Mouse (Mus musculus): ENCODE measurements around the gene Cnot10. TPM values are rescaled to one million over a fixed set of nuclear protein-coding genes. Genes with fewer than 3 reads are reported as not detected.

Cnot10 gene
- polyA plus RNA-seq (2014; fragmentation: Illumina TruSeq; extraction: RNeasy Lipid Tissue Mini Kit (QIAGEN cat#74804); ENCODE audit: low read depth, low replicate concordance), result 32.7 TPM

GRCm38 (mm10) chr9:114639839-114640646, at the start of gene Cnot10:
Cnot10 (minus strand) TSS chr9:114640184.

DNA sequence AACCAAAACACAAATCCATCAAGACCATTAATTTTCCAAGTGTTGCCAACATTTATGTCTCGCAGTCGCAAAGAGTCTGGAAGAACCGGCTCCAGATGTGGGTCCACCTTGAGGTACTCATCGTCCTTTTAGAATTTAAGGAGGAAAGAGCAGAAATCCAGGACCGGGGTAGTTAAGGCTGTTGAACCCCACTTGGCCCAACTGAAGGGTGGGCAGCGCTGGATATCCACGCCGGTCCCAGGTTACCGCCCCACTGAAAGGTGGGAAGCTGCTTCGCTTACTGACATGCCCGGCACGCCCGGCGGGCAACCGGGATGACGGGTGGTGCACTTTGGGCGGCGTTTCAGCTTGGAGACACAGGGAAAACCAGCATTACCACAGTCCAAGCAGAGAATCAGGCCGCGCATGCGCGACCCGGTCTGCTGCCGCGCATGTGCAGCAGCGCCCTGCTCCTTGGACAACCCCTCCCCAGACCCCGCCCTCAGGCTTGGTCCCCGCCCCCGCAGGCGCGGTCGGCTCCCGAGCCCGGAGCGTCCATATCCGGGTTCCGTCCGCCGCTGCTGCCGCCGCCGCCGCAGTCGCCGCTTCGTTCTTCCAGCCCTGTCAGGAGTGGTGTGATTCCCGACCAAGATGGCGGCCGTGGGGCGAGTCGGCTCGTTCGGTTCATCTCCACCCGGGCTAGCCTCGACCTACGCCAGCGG, 48.4 kb upstream of the Cnot10 start, which contains the start of gene Dync1li1:
Gene Dync1li1, plus strand, starts transcription at position 539 of the 701 bp plus-strand sequence.

DNA sequence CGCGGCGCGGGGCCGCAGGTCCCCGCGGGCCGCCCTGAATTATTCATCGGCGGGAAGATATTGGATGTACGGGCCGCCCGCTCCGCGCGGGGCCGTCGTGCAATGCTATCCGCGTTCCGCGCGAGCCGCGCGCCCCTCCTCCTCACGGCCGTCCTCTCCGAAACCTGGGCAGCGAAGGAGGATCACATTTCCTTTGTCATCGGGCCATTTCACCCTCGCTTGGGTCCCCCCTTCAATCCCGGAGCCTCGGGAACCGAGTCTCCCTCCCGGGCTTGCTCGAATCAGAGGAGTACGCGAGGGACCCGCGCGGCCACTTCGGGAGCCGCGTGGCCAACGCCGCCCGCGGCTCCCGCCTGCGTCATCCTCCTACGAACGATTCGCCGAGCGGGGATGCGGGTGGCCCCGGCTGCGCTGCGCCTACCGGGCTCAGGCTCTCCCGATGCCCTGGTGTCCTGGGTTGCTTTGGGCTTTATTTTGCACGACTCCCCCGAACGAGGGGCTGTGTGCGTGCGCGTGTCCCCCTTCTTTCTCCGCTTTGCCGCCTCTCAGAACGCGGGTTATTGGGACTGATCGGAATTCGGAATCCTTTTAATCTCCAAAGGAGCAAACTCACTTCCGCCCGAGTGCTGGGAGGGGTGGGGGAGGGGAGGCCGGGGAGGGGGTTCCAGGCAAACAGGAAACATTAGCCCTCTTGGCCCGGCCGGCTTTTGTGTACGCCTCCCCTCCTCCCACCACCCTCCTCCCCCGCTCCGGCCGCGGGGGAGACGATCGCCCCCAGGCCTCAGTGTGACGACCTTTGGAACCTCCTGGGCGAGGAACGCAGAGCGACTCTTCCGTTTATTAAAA, 76.0 kb downstream of the Cnot10 start, which contains the start of gene Trim71:
Gene Trim71, minus strand, starts transcription at position 609 of the 846 bp plus-strand sequence.

Other genes starting within 250 kb of the Cnot10 start
- 48.0 TPM for gene Crtap, start 249.5 kb downstream of the Cnot10 start, polyA plus RNA-seq (2014; fragmentation: Illumina TruSeq; extraction: RNeasy Lipid Tissue Mini Kit (QIAGEN cat#74804); ENCODE audit: low read depth, low replicate concordance)
- gene Glb1, start 239.1 kb downstream of the Cnot10 start, polyA plus RNA-seq (2014; fragmentation: Illumina TruSeq; extraction: RNeasy Lipid Tissue Mini Kit (QIAGEN cat#74804); ENCODE audit: low read depth, low replicate concordance), result 25.7 TPM
- gene Tmppe, start 239.1 kb downstream of the Cnot10 start, polyA plus RNA-seq (2014; fragmentation: Illumina TruSeq; extraction: RNeasy Lipid Tissue Mini Kit (QIAGEN cat#74804); ENCODE audit: low read depth, low replicate concordance), result 2.0 TPM
- gene Ccr4, start 135.3 kb downstream of the Cnot10 start, polyA plus RNA-seq (2014; fragmentation: Illumina TruSeq; extraction: RNeasy Lipid Tissue Mini Kit (QIAGEN cat#74804); ENCODE audit: low read depth, low replicate concordance), result not detected
- not detected for gene C130032M10Rik, start 124.5 kb downstream of the Cnot10 start, polyA plus RNA-seq (2014; fragmentation: Illumina TruSeq; extraction: RNeasy Lipid Tissue Mini Kit (QIAGEN cat#74804); ENCODE audit: low read depth, low replicate concordance)
- not detected for gene Trim71, start 75.8 kb downstream of the Cnot10 start, polyA plus RNA-seq (2014; fragmentation: Illumina TruSeq; extraction: RNeasy Lipid Tissue Mini Kit (QIAGEN cat#74804); ENCODE audit: low read depth, low replicate concordance)
- 52.2 TPM for gene Dync1li1, start 48.6 kb upstream of the Cnot10 start, polyA plus RNA-seq (2014; fragmentation: Illumina TruSeq; extraction: RNeasy Lipid Tissue Mini Kit (QIAGEN cat#74804); ENCODE audit: low read depth, low replicate concordance)
- gene Cmtm6, start 90.9 kb upstream of the Cnot10 start, polyA plus RNA-seq (2014; fragmentation: Illumina TruSeq; extraction: RNeasy Lipid Tissue Mini Kit (QIAGEN cat#74804); ENCODE audit: low read depth, low replicate concordance), result 118 TPM
- gene Cmtm7, start 141.7 kb upstream of the Cnot10 start, polyA plus RNA-seq (2014; fragmentation: Illumina TruSeq; extraction: RNeasy Lipid Tissue Mini Kit (QIAGEN cat#74804); ENCODE audit: low read depth, low replicate concordance), result 0.97 TPM
- gene Cmtm8, start 204.0 kb upstream of the Cnot10 start, polyA plus RNA-seq (2014; fragmentation: Illumina TruSeq; extraction: RNeasy Lipid Tissue Mini Kit (QIAGEN cat#74804); ENCODE audit: low read depth, low replicate concordance), result 12.5 TPM

Data from kidney, adult 10 weeks (tissue).